Mouse (Mus musculus): ENCODE measurements around the gene Lig3.
"Not testable (repeated sequence)": the region's sequence is repeated elsewhere in the genome, so short reads cannot be mapped to it uniquely, and the experiment has no call there.

Gene Lig3

GRCm38 (mm10) chr11:82831008-82831893 is 50.3 kb downstream of the Lig3 start:
- DNase-seq (ENCODE audit: low spot score in 2 of 2) = no peak

DNA sequence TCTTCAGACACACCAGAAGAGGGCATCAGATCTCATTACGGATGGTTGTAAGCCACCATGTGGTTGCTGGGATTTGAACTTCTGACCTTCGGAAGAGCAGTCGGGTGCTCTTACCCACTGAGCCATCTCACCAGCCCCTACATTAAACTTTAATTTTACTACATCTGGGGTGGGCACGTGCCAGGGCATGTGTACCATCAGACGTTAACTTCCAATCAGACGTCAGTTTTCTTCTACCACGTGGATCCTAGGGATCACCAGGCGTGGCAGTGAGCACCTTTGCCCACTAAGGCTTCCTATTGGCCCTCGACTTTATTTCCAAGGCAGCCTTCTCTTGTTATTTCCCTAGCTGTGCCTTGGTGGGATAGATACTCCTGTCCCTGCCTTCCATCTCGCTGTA is 51.5 kb downstream of the Lig3 start:
- not testable (repeated sequence) for DNase-seq (ENCODE audit: low spot score in 2 of 2)

- no peak for DNase-seq (ENCODE audit: low spot score in 2 of 2)
These were observed 53.0 kb downstream of the Lig3 start for GRCm38 (mm10) chr11:82833929-82834328.

DNA sequence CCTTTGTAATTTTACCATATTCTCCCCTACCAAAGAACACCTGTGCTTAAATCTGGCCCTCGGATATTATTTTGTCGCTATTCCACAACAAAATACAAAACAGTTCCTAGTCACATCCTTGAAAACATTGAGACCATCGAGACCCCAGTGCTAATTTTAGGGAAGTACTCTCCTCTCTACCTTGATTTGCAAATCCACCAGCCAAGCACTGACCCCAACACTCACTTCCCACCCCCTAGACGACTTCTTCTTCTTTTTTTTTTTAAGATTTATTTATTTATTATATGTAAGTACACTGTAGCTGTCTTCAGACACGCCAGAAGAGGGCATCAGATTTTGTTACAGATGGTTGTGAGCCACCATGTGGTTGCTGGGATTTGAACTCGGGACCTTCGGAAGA is 53.5 kb downstream of the Lig3 start:
- DNase-seq (ENCODE audit: low spot score in 2 of 2) = not testable (repeated sequence)

DNA sequence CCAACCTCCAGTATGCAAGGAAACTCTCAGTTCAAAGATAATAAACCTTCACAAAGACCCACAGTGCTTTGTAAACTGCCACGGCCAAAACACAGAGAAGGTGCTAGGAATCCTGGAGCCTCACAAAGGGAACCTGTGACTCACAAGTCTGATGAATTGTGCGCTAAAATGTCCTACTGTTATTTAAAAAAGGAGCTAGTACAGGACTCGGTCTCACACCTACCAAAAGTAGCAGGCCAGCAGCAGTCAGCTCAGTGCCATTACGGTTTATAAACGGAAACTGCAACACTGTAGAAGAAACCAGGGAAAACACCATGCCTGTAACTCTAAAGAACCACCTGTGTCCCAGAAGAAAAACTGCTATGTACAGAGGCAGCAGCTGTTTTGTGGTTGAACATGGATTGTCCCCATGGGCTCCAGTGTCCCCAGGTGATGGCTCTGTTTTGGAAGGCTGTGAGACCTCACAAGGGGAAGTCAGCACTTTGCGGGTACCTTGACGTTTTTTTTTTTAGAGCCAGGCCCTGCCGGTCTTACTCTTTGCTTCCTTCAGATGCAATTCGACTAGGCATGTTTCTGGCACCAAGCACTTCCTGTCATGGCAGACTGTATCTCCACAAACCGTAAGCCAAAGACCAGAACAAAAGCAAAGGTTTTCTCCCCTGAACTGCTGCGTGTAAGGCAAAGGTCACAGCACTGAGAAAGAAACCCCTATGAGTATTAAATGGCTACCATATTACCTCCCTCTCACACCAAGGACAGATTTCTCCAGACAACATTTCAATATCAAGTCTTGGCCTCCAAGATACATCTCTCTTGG is 54.9 kb downstream of the Lig3 start:
- no peak for DNase-seq (ENCODE audit: low spot score in 2 of 2)

DNA sequence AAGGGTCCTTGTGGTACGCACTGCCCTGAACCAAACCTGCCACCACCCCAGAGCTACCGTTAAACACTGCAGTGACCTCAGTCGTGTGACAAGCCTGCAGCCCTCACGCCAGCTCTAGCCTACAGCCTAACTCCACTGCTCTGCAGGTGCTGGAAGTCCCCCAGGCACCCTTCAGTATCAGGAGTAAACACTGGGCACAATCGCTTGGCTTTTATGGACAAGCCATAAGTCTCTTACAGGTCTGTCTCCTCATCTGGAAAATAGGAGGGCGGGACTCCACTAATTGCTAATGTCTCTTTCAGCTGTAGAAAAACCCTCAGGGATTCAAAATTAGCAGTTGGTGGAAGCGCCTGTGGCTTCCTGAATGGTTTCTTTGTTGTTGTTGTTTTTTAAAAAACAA is 56.3 kb downstream of the Lig3 start:
- DNase-seq (ENCODE audit: low spot score in 2 of 2) = no peak

DNA sequence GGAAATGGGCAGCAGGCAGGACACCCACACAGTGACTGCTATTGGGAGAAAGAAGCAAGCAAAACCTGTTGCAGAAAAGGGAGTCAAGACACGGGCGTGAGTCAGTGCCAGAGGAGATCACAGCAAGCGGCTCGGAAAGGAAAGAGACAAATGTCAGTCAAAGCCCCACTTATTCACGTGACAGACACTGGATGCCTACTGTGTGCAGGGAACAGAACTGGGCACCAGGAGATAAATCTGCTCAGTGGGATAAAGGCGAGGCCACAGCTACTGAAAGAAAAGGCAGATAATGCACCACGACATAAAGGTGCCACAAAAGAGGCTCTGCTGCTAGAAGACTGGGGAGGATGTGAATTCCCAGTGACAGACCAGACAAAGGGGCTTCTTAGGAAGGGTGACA is 56.9 kb downstream of the Lig3 start:
- no peak for DNase-seq (ENCODE audit: low spot score in 2 of 2)

DNA sequence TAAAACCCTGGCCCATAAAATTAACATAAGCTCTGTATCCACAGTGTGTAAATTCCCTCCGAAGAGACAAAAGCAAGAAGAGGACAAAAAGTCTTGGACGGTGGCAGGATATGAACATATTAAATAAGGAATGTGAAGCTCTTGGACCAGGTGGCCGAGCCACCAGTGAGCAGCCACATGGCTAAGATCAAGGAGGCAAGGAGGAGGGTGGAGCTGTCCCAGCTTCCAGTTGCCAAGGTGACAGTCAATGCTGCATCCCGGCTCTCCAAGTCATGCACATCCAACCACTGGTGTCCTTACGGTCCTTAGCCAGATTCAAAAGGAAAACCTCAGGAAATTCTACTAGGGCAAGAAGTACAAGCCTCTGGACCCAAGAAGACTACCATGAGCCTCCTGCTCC is 57.6 kb downstream of the Lig3 start:
- DNase-seq (ENCODE audit: low spot score in 2 of 2) = no peak

- DNase-seq (ENCODE audit: low spot score in 2 of 2) = no peak
These were observed 64.0 kb downstream of the Lig3 start for GRCm38 (mm10) chr11:82844771-82845414.

- peak; percentile 16 to 32 for DNase-seq (ENCODE audit: low spot score in 2 of 2)
These were observed 64.6 kb downstream of the Lig3 start for GRCm38 (mm10) chr11:82845415-82846078.

GRCm38 (mm10) chr11:82846079-82846436 is 65.2 kb downstream of the Lig3 start:
- no peak for DNase-seq (ENCODE audit: low spot score in 2 of 2)

- no peak for DNase-seq (ENCODE audit: low spot score in 2 of 2)
These were observed 66.0 kb downstream of the Lig3 start for GRCm38 (mm10) chr11:82846938-82847337.

GRCm38 (mm10) chr11:82847571-82848000 is 66.7 kb downstream of the Lig3 start:
- DNase-seq (ENCODE audit: low spot score in 2 of 2) = no peak

GRCm38 (mm10) chr11:82850259-82850658 is 69.4 kb downstream of the Lig3 start:
- DNase-seq (ENCODE audit: low spot score in 2 of 2) = no peak

GRCm38 (mm10) chr11:82852115-82852514 is 71.2 kb downstream of the Lig3 start:
- DNase-seq (ENCODE audit: low spot score in 2 of 2) = no peak

DNA sequence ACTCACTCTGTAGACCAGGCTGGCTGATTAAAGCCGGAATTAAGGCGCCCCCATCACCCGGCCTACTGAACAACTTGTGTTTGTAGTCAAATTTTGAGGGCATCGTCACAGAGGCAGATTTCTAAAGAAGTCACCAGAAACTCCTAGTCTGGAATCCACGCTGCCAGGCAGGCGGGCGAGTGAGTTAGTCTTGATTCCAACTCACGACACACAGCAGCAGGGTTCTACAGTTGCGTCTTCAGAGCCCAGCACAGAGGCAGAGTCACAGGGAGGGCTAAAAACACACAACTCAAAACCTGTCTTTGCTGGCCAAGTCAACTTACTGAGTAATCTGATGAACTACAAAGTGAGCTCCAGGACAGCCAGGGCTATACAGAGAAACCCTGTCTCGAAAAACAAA is 71.6 kb downstream of the Lig3 start:
- DNase-seq (ENCODE audit: low spot score in 2 of 2) = no peak

DNA sequence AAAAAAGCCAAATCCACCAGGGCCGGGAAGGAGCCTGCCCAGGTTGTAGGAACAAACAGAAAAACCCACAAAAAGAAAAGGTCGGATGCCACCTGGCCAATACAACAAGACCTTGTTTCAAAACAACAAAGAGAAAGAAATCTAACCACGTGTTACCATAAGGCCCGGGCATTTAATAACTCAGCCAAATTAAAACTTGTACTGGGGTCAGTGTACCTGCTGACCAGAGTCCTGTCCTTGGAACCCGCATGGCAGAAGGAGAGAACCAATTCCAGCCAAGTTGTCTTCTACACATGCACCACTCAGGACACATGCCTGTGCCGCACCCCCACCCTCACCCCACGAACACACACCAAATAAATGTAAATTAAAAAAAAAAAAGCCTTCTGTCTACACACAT is 72.0 kb downstream of the Lig3 start:
- DNase-seq (ENCODE audit: low spot score in 2 of 2) = no peak
